ENCODE assay signal across 19 mouse cellular contexts in genomic region chr8:114137181-114137580, GRCm38 (mm10). TPM values are rescaled to one million over a fixed set of nuclear protein-coding genes. Genes with fewer than 3 reads are reported as not detected.
DNase-seq lines count a peak whose midpoint lies in the region; ATAC-seq and TF ChIP-seq lines count a peak whose summit lies in the region.
"Had no signal": no experiment of that assay in that cellular context is flagged by ENCODE, and none has a peak within 500 bp of the region (broad histone marks: within the 10 kb centered on the region; RNA-seq: fewer than 3 reads in every experiment).

No protein-coding gene starts in this region.

- DNase-seq in adrenal gland, postnatal 10 days = peak; percentile 23
- no peak for DNase-seq in adrenal gland, postnatal 4 days (ENCODE audit: low spot score in 2 of 2)
- peak; percentile 31 to 42 for DNase-seq in heart, adult 18-20 months
- no peak for DNase-seq in heart, embryonic 10.5 days (ENCODE audit: low spot score)
- DNase-seq in ES-E14 (ENCODE audit: low read depth, low spot score) = no peak
- no peak for DNase-seq in thymus, postnatal 25 days
- no peak for DNase-seq in kidney, postnatal 14 days
- DNase-seq: cerebellum, adult 8-10 months; kidney, postnatal 4 days; right cerebral cortex, postnatal 14 days; thymus, adult 18-20 months had no signal

- 54% methylated on average over 5 of the region's 5 CpGs for WGBS in heart, embryonic 10.5 days
- 43% methylated on average over 5 of the region's 5 CpGs for WGBS in heart, embryonic 16.5 days

- no peaks in the 10 kb centered on the region for H3K27me3 ChIP-seq in heart, embryonic 10.5 days (ENCODE audit: insufficient read depth, poor library complexity, severe bottlenecking)
- H3K27me3 ChIP-seq in heart, embryonic 16.5 days (ENCODE audit: control insufficient read depth, insufficient read depth, low read length) = no peaks in the 10 kb centered on the region
- H3K27me3 ChIP-seq: forebrain, embryonic 15.5 days; hindbrain, embryonic 12.5 days; stomach, embryonic 15.5 days had no signal

- no peak overlapping the region for H3K4me2 ChIP-seq in heart, embryonic 16.5 days (ENCODE audit: low read depth, low read length)
- H3K4me2 ChIP-seq: forebrain, embryonic 15.5 days; hindbrain, embryonic 12.5 days; stomach, embryonic 15.5 days had no signal

- no peak for ATAC-seq in heart, embryonic 16.5 days (replicated peaks; ENCODE audit: extremely low read depth, insufficient read depth, low FRiP score)
- ATAC-seq: forebrain, embryonic 15.5 days had no signal

- peaks cover 8% of the 10 kb centered on the region; the same call in 1 of the 2 replicates for H3K4me1 ChIP-seq in heart, embryonic 10.5 days
- H3K4me1 ChIP-seq in ES-E14 (ENCODE audit: control insufficient read depth in 2 of 2, insufficient read depth in 2 of 2, low read length in 2 of 2, poor library complexity in 1 of 2) = peaks cover 0 to 6% of the 10 kb centered on the region in 2 experiments; a peak in 2 of 4 replicates
- peaks cover 12% of the 10 kb centered on the region for H3K4me1 ChIP-seq in heart, embryonic 16.5 days (ENCODE audit: control insufficient read depth, insufficient read depth, low read length)

- no peak overlapping the region for H3K4me3 ChIP-seq in heart, embryonic 10.5 days
- H3K4me3 ChIP-seq in ES-E14 (ENCODE audit: insufficient read depth in 1 of 2, low read depth in 1 of 2, low read length in 2 of 2, poor library complexity in 1 of 2, severe bottlenecking in 1 of 2) = no peak overlapping the region
- H3K4me3 ChIP-seq in heart, embryonic 16.5 days (ENCODE audit: low read length) = no peak overlapping the region
- H3K4me3 ChIP-seq: forebrain, embryonic 15.5 days; hindbrain, embryonic 12.5 days; midbrain, embryonic 10.5 days; stomach, embryonic 15.5 days had no signal

- no peaks in the 10 kb centered on the region for H3K36me3 ChIP-seq in heart, embryonic 10.5 days
- H3K36me3 ChIP-seq in ES-E14 (ENCODE audit: control insufficient read depth, insufficient read depth, low read length, poor library complexity, severe bottlenecking) = no peaks in the 10 kb centered on the region
- no peaks in the 10 kb centered on the region for H3K36me3 ChIP-seq in heart, embryonic 16.5 days (ENCODE audit: control insufficient read depth, insufficient read depth)
- H3K36me3 ChIP-seq: forebrain, embryonic 15.5 days; hindbrain, embryonic 12.5 days; midbrain, embryonic 10.5 days; stomach, embryonic 15.5 days had no signal

- no peak overlapping the region for H3K27ac ChIP-seq in heart, embryonic 10.5 days
- H3K27ac ChIP-seq in ES-E14 (ENCODE audit: insufficient read depth, low read depth, low read length, poor library complexity, severe bottlenecking) = peak overlapping the region; percentile 43; the same call in 1 of the 2 replicates
- H3K27ac ChIP-seq in heart, embryonic 16.5 days (ENCODE audit: low read length) = peak overlapping the region; percentile 12; the same call in 1 of the 2 replicates
- H3K27ac ChIP-seq: forebrain, embryonic 15.5 days; hindbrain, embryonic 12.5 days; liver, embryonic 14.5 days; macrophage; midbrain, embryonic 10.5 days; stomach, embryonic 15.5 days had no signal

- in situ Hi-C loops in ES-E14 (cut with MboI; ENCODE audit: low sequenced_read_pairs in 2 of 2, unreplicated experiment in 2 of 2) = no loop called here

- H3K9ac ChIP-seq in ES-E14 (ENCODE audit: insufficient read depth, low read depth, low read length, poor library complexity, severe bottlenecking) = no peak overlapping the region
- H3K9ac ChIP-seq in heart, embryonic 16.5 days (ENCODE audit: low read length) = no peak overlapping the region
- H3K9ac ChIP-seq: forebrain, embryonic 15.5 days; hindbrain, embryonic 12.5 days; liver, embryonic 14.5 days; stomach, embryonic 15.5 days had no signal

- no peaks in the 10 kb centered on the region for H3K9me3 ChIP-seq in heart, embryonic 10.5 days
- no peaks in the 10 kb centered on the region for H3K9me3 ChIP-seq in ES-E14 (ENCODE audit: control insufficient read depth, insufficient read depth, low read depth, low read length)
- H3K9me3 ChIP-seq in heart, embryonic 16.5 days (replicated peaks; ENCODE audit: control insufficient read depth, low read length) = no peaks in the 10 kb centered on the region
- H3K9me3 ChIP-seq: forebrain, embryonic 15.5 days; hindbrain, embryonic 12.5 days; midbrain, embryonic 10.5 days; stomach, embryonic 15.5 days had no signal

TF ChIP-seq in ES-E14, 5 proteins besides CTCF, POLR2A, EP300 and RAD21:
- no peak for TF ChIP-seq ZC3H11A (IDR thresholded peaks at IDR 0.05; ENCODE audit: borderline replicate concordance, low read depth, low read length)

RNA-seq across cellular contexts. Expression of gene Nudt7, which starts 3.8 kb away (rescaled TPM):
- total RNA-seq in adrenal gland, postnatal 10 days (2021) = 10 to 100 TPM; 68.9 to 77.9 TPM
- 10 to 100 TPM; 22.5 to 31.2 TPM for total RNA-seq in adrenal gland, postnatal 4 days (2021)
- 10 to 100 TPM; 95.8 to 98.7 TPM for total RNA-seq in heart, adult 18-20 months (2021)
- 20.5 and 23.8 TPM in 2 replicates for polyA plus RNA-seq in heart, embryonic 10.5 days (2016; fragmentation: Nextera tagmentation; extraction: Ambion mirVana)
- total RNA-seq in ES-E14 (2012; rRNA removed) = 1.0 and 1.8 TPM in 2 replicates
- 31.3 and 32.0 TPM in 2 replicates for polyA plus RNA-seq in heart, embryonic 16.5 days (2015; fragmentation: Nextera tagmentation; extraction: Ambion mirVana)
- total RNA-seq: MEL had no signal

Comparison
In these comparisons a context has a peak if more than half of its experiments do, and no peak if none do; other contexts are left out.
1. DNase-seq: peak in adrenal gland, postnatal 10 days (single experiment) and heart, adult 18-20 months (2 of 2); none in adrenal gland, postnatal 4 days (0 of 2), heart, embryonic 10.5 days (single experiment), ES-E14 (single experiment), thymus, postnatal 25 days (single experiment) and kidney, postnatal 14 days (single experiment).